Comparison of ENCODE assay signal across 11 mouse cellular contexts in the genomic region with DNA sequence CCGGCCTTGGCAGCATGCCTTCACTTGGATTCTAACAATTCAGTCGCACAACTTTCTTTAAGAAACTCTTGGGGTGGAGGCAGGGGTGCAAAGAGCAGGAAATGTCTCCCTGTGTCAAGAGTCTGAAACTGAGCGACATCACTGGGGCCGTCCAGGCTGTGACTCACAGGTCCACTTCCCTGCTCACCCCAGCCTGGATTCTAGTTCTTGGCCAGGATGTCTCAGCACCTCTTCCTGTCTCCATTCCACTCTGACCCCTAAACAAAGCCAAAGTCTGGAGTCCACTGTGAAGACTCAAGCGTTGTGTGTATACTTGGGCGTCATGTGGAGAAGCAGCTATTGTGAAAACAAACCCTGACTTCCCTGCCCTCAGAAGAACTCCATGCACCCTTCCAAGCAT. TPM values are rescaled to one million over a fixed set of nuclear protein-coding genes. Genes with fewer than 3 reads are reported as not detected.
A peak's percentile ranks its signal among the peaks of the same experiment; 100 is the strongest.
DNase-seq lines count a peak whose midpoint lies in the region; ATAC-seq and TF ChIP-seq lines count a peak whose summit lies in the region.
"Had no signal": no experiment of that assay in that cellular context is flagged by ENCODE, and none has a peak within 500 bp of the region (broad histone marks: within the 10 kb centered on the region; RNA-seq: fewer than 3 reads in every experiment).

No protein-coding gene starts in this region.

- no peak overlapping the region for H3K27ac ChIP-seq in liver, adult 2 months (replicated peaks; ENCODE audit: insufficient read depth, low read depth, low read length)
- H3K27ac ChIP-seq in liver, embryonic 12.5 days: no peak overlapping the region
- H3K27ac ChIP-seq in kidney, embryonic 16.5 days (ENCODE audit: low read length): peak overlapping the region; percentile 33
- H3K27ac ChIP-seq in macrophage: peak overlapping the region; percentile 87

- H3K9ac ChIP-seq in liver, adult 2 months (ENCODE audit: low read depth, low read length): no peak overlapping the region
- no peak overlapping the region for H3K9ac ChIP-seq in liver, embryonic 12.5 days
- no peak overlapping the region for H3K9ac ChIP-seq in kidney, embryonic 16.5 days (replicated peaks; ENCODE audit: low read length)

- H3K36me3 ChIP-seq in liver, adult 2 months (ENCODE audit: control insufficient read depth, insufficient read depth, low read length): no peaks in the 10 kb centered on the region
- H3K36me3 ChIP-seq in liver, embryonic 12.5 days: no peaks in the 10 kb centered on the region
- H3K36me3 ChIP-seq in kidney, embryonic 16.5 days (ENCODE audit: insufficient read depth, low read length): no peaks in the 10 kb centered on the region
- no peaks in the 10 kb centered on the region for H3K36me3 ChIP-seq in macrophage (ENCODE audit: inconsistent target)
- H3K36me3 ChIP-seq: G1E had no signal

- no peak overlapping the region for H3K4me3 ChIP-seq in liver, adult 2 months (ENCODE audit: insufficient read depth, low read depth, low read length)
- no peak overlapping the region for H3K4me3 ChIP-seq in liver, embryonic 12.5 days
- H3K4me3 ChIP-seq in kidney, embryonic 16.5 days (ENCODE audit: low read length): no peak overlapping the region
- H3K4me3 ChIP-seq in macrophage (ENCODE audit: inconsistent target): no peak overlapping the region

- no peak overlapping the region for H3K4me2 ChIP-seq in liver, embryonic 12.5 days
- no peak overlapping the region for H3K4me2 ChIP-seq in kidney, embryonic 16.5 days (replicated peaks; ENCODE audit: low read depth, low read length)

- DNase-seq in liver, adult 2 months (ENCODE audit: extremely low read depth, low read depth, low spot score): peak; percentile 14
- DNase-seq in heart, adult 9 months (ENCODE audit: low spot score in 2 of 2): peak; percentile 49 to 73
- DNase-seq in right cerebral cortex, adult 18-20 months: no peak
- DNase-seq in adipocyte (ENCODE audit: low spot score): no peak
- DNase-seq in cerebellum, postnatal 4 days (ENCODE audit: low spot score in 2 of 2): no peak
- DNase-seq: cerebellum, adult 9-10 months; midbrain, embryonic 14.5 days had no signal

- TF ChIP-seq CTCF in liver, adult 2 months (IDR thresholded peaks at IDR 0.05; ENCODE audit: low read depth, low read length): no peak

- H3K27me3 ChIP-seq in liver, adult 2 months (ENCODE audit: control insufficient read depth, insufficient read depth, low read length): no peaks in the 10 kb centered on the region; the same call in 1 of the 2 replicates
- H3K27me3 ChIP-seq in liver, embryonic 12.5 days (replicated peaks): no peaks in the 10 kb centered on the region
- H3K27me3 ChIP-seq in kidney, embryonic 16.5 days (ENCODE audit: insufficient read depth, low read length): no peaks in the 10 kb centered on the region

- no peaks in the 10 kb centered on the region for H3K79me2 ChIP-seq in liver, adult 2 months (ENCODE audit: control insufficient read depth, insufficient read depth, low read length)
- no peaks in the 10 kb centered on the region for H3K79me2 ChIP-seq in macrophage (ENCODE audit: inconsistent target)

- peaks cover 3% of the 10 kb centered on the region; the same call in 1 of the 2 replicates for H3K4me1 ChIP-seq in liver, adult 2 months (ENCODE audit: control insufficient read depth, insufficient read depth, low read length)
- H3K4me1 ChIP-seq in liver, embryonic 12.5 days: 0 out of 2 replicates have a peak, but pooled peaks cover 3% of the 10 kb centered on the region
- peaks cover 4% of the 10 kb centered on the region; the same call in 1 of the 2 replicates for H3K4me1 ChIP-seq in kidney, embryonic 16.5 days (ENCODE audit: insufficient read depth, low read length)

- ATAC-seq in liver, embryonic 12.5 days: no peak
- peak; percentile 84 for ATAC-seq in kidney, embryonic 16.5 days (ENCODE audit: low FRiP score, low TSS enrichment)

- H3K9me3 ChIP-seq in liver, embryonic 12.5 days (replicated peaks): no peaks in the 10 kb centered on the region
- no peaks in the 10 kb centered on the region for H3K9me3 ChIP-seq in kidney, embryonic 16.5 days (ENCODE audit: low read length)
- H3K9me3 ChIP-seq: G1E had no signal

- 63% methylated on average over 6 of the region's 6 CpGs for WGBS in liver, adult 2 months
- WGBS in liver, embryonic 12.5 days (ENCODE audit: insufficient replicate concordance): 55% methylated on average over 6 of the region's 6 CpGs
- 52% methylated on average over 6 of the region's 6 CpGs for WGBS in kidney, embryonic 16.5 days
- WGBS in macrophage (ENCODE audit: missing documents): 83% methylated on average over 6 of the region's 6 CpGs

- TF ChIP-seq POLR2A in liver, adult 2 months (IDR thresholded peaks at IDR 0.05; ENCODE audit: extremely low read depth, insufficient read depth, low read length): no peak

RNA-seq across cellular contexts. Expression of gene Kdr, which starts 55.6 kb away (rescaled TPM):
- total RNA-seq in liver, adult 2 months (2014; rRNA removed): 33.4 and 35.1 TPM in 2 replicates
- polyA plus RNA-seq in liver, adult 2 months (2012; rRNA removed): 5.8 and 7.8 TPM in 2 replicates
- 16.7 and 18.6 TPM in 2 replicates for polyA plus RNA-seq in liver, embryonic 12.5 days (2016; fragmentation: Nextera tagmentation; extraction: Ambion mirVana)
- polyA plus RNA-seq in kidney, embryonic 16.5 days (2015; fragmentation: Nextera tagmentation; extraction: Ambion mirVana): 45.2 and 45.4 TPM in 2 replicates
- 10 to 100 TPM in 12 of 26 experiments, 1 to 10 TPM in 14; 3.9 to 24.2 (median 9.2) TPM for total RNA-seq in macrophage (2018; cell fraction: chromatin; rRNA removed)
- total RNA-seq in macrophage (2018; cell fraction: cytosol; rRNA removed): 10 to 100 TPM in 18 of 26 experiments, 1 to 10 TPM in 8; 6.7 to 33.5 (median 11.3) TPM
- 10 to 100 TPM; 14.2 to 74.0 (median 24.9) TPM for total RNA-seq in macrophage (2018; cell fraction: nucleus; rRNA removed)
- polyA plus RNA-seq in macrophage (2018): 4.9 to 13.8 TPM (median 5.8 TPM) in 3 replicates
- polyA plus RNA-seq: G1E had no signal

Comparison
In these comparisons a context has a peak if more than half of its experiments do, and no peak if none do; other contexts are left out.
1. DNase-seq: peak in liver, adult 2 months (single experiment) and heart, adult 9 months (2 of 2); none in right cerebral cortex, adult 18-20 months (single experiment), adipocyte (single experiment) and cerebellum, postnatal 4 days (0 of 2).
2. H3K27ac ChIP-seq: peak in kidney, embryonic 16.5 days (single experiment) and macrophage (single experiment); none in liver, adult 2 months (single experiment) and liver, embryonic 12.5 days (single experiment).